Comparison of ENCODE assay signal across 32 mouse cellular contexts in the genomic region with DNA sequence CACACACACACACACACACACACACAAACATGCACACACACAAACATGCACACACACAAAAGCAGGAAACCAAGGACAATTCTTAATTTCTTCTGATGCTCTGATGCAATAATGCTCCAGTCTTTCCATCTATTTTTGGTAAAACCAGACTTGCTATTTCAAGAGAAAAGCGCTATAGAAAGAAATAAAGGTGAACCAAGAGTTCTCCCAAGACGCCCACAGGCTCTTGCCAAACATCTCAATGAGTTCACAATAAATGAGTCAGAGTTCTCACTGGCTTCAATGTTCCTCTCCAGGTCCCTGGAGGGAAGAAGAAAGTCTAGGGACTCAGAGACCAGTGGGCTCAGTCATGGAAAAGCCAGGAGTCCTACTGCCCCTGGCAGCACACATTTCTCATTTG. TPM values are rescaled to one million over a fixed set of nuclear protein-coding genes. Genes with fewer than 3 reads are reported as not detected.
DNase-seq lines count a peak whose midpoint lies in the region; ATAC-seq and TF ChIP-seq lines count a peak whose summit lies in the region.
"Had no signal": no experiment of that assay in that cellular context is flagged by ENCODE, and none has a peak within 500 bp of the region (broad histone marks: within the 10 kb centered on the region; RNA-seq: fewer than 3 reads in every experiment).

No protein-coding gene starts in this region.

- no peak overlapping the region for H3K4me3 ChIP-seq in lung, postnatal 0 days (ENCODE audit: low read depth, low read length)
- no peak overlapping the region for H3K4me3 ChIP-seq in lung, adult 2 months (replicated peaks; ENCODE audit: extremely low read depth, low read depth, low read length)
- no peak overlapping the region for H3K4me3 ChIP-seq in myocyte
- H3K4me3 ChIP-seq in intestine, embryonic 15.5 days (replicated peaks): no peak overlapping the region
- H3K4me3 ChIP-seq: embryonic facial prominence, embryonic 15.5 days; forebrain, embryonic 10.5 days; heart, embryonic 15.5 days; midbrain, embryonic 10.5 days had no signal

- DNase-seq in lung, postnatal 0 days (ENCODE audit: low spot score): peak; percentile 27
- DNase-seq in lung, adult 2 months: no peak
- peak; percentile 54 for DNase-seq in 416B (ENCODE audit: low read depth)
- DNase-seq in brain, adult 2 months (ENCODE audit: low read depth, low spot score): peak; percentile 61
- no peak for DNase-seq in ovary, postnatal 36 days (ENCODE audit: low spot score)
- DNase-seq: adrenal gland, adult 2 months; cerebellum, adult 18-20 months; cerebellum, postnatal 36 days; gastrocnemius, postnatal 25 days; heart, postnatal 4 days; kidney, postnatal 36 days; layer of hippocampus, postnatal 36 days; lung, postnatal 4 days; thymus, adult 2 months; thymus, postnatal 4 days had no signal

- no peaks in the 10 kb centered on the region for H3K79me2 ChIP-seq in myocyte (ENCODE audit: control insufficient read depth, insufficient read depth)

- 0 out of 2 replicates have a peak, but pooled peaks cover 4% of the 10 kb centered on the region for H3K27me3 ChIP-seq in lung, postnatal 0 days (replicated peaks; ENCODE audit: insufficient read depth, low read length)
- H3K27me3 ChIP-seq in myocyte (ENCODE audit: control insufficient read depth, insufficient read depth, insufficient read length): peaks cover 4% of the 10 kb centered on the region
- no peaks in the 10 kb centered on the region for H3K27me3 ChIP-seq in intestine, embryonic 15.5 days (replicated peaks)
- H3K27me3 ChIP-seq: embryonic facial prominence, embryonic 15.5 days had no signal

- no peaks in the 10 kb centered on the region for H3K4me1 ChIP-seq in lung, postnatal 0 days (ENCODE audit: insufficient read depth, low read depth, low read length)
- no peaks in the 10 kb centered on the region for H3K4me1 ChIP-seq in lung, adult 2 months (ENCODE audit: control insufficient read depth, insufficient read depth, low read length)
- H3K4me1 ChIP-seq in intestine, embryonic 15.5 days (replicated peaks): peaks cover 5% of the 10 kb centered on the region; the same call in 1 of the 2 replicates

- H3K9me3 ChIP-seq in lung, postnatal 0 days (ENCODE audit: low read length): no peaks in the 10 kb centered on the region
- no peaks in the 10 kb centered on the region for H3K9me3 ChIP-seq in intestine, embryonic 15.5 days
- H3K9me3 ChIP-seq: embryonic facial prominence, embryonic 15.5 days; forebrain, embryonic 10.5 days; heart, embryonic 15.5 days; midbrain, embryonic 10.5 days had no signal

- no peak overlapping the region for H3K9ac ChIP-seq in lung, postnatal 0 days (replicated peaks; ENCODE audit: low read depth)
- no peak overlapping the region for H3K9ac ChIP-seq in intestine, embryonic 15.5 days
- H3K9ac ChIP-seq: embryonic facial prominence, embryonic 15.5 days; heart, embryonic 15.5 days had no signal

- no peak for TF ChIP-seq POLR2A in lung, adult 2 months (IDR thresholded peaks at IDR 0.05; ENCODE audit: borderline replicate concordance, extremely low read depth, low read depth, low read length)
- TF ChIP-seq POLR2A in myocyte (IDR thresholded peaks at IDR 0.05; ENCODE audit: insufficient read length, low read depth): no peak

- TF ChIP-seq EP300 in lung, postnatal 0 days (IDR thresholded peaks at IDR 0.05): no peak

- WGBS in lung, postnatal 0 days: 66% methylated on average over 2 of the region's 2 CpGs
- WGBS in lung, adult 2 months: 78% methylated on average over 2 of the region's 2 CpGs
- WGBS in intestine, embryonic 15.5 days: 83% methylated on average over 2 of the region's 2 CpGs

- H3ac ChIP-seq in myocyte (ENCODE audit: control insufficient read depth, insufficient read length): no peak overlapping the region

- H3K4me2 ChIP-seq in lung, postnatal 0 days (replicated peaks; ENCODE audit: low read depth, low read length): no peak overlapping the region
- H3K4me2 ChIP-seq in myocyte (ENCODE audit: low read depth): peak overlapping the region; percentile 3
- no peak overlapping the region for H3K4me2 ChIP-seq in intestine, embryonic 15.5 days (replicated peaks)
- H3K4me2 ChIP-seq: embryonic facial prominence, embryonic 15.5 days; heart, embryonic 15.5 days had no signal

- no peak overlapping the region for H3K27ac ChIP-seq in lung, postnatal 0 days (ENCODE audit: low read length)
- H3K27ac ChIP-seq in intestine, embryonic 15.5 days: no peak overlapping the region
- H3K27ac ChIP-seq: embryonic facial prominence, embryonic 15.5 days; forebrain, embryonic 10.5 days; heart, embryonic 15.5 days; midbrain, embryonic 10.5 days; stomach, postnatal 0 days had no signal

- 0 out of 2 replicates have a peak, but pooled peaks have one; percentile 8 for ATAC-seq in lung, postnatal 0 days
- ATAC-seq in intestine, embryonic 15.5 days: no peak
- ATAC-seq: forebrain, embryonic 16.5 days; hindbrain, embryonic 16.5 days; intestine, embryonic 16.5 days; midbrain, embryonic 16.5 days had no signal

- no peaks in the 10 kb centered on the region for H3K36me3 ChIP-seq in lung, postnatal 0 days (ENCODE audit: insufficient read depth, low read length)
- H3K36me3 ChIP-seq in myocyte (ENCODE audit: control insufficient read depth, insufficient read depth): no peaks in the 10 kb centered on the region
- no peaks in the 10 kb centered on the region for H3K36me3 ChIP-seq in intestine, embryonic 15.5 days
- H3K36me3 ChIP-seq: embryonic facial prominence, embryonic 15.5 days; forebrain, embryonic 10.5 days; heart, embryonic 15.5 days; midbrain, embryonic 10.5 days had no signal

- TF ChIP-seq CTCF in lung, postnatal 0 days (IDR thresholded peaks at IDR 0.05): no peak
- TF ChIP-seq CTCF in lung, adult 2 months (IDR thresholded peaks at IDR 0.05; ENCODE audit: insufficient read depth, low read length): no peak

TF ChIP-seq in myocyte, 11 proteins besides CTCF, POLR2A, EP300 and RAD21:
- TF ChIP-seq USF1 (IDR thresholded peaks at IDR 0.05; ENCODE audit: low read depth) (no peak), TCF12 (IDR thresholded peaks at IDR 0.05; ENCODE audit: insufficient read depth, poor library complexity, severe bottlenecking) (no peak), MYOG (IDR thresholded peaks at IDR 0.05; ENCODE audit: control insufficient read depth in 1 of 3, insufficient read depth in 1 of 3, insufficient read length in 2 of 3, low read depth in 2 of 3) (no peak), POLR2AphosphoS2 (IDR thresholded peaks at IDR 0.05; ENCODE audit: insufficient read length, low read depth) (no peak), CEBPB (IDR thresholded peaks at IDR 0.05; ENCODE audit: insufficient read depth, poor library complexity, severe bottlenecking) (peak; percentile 31; the same call in 1 of the 2 replicates), MYOD1 (IDR thresholded peaks at IDR 0.05; ENCODE audit: control insufficient read depth in 1 of 3, insufficient read length in 2 of 3, low read depth in 2 of 3) (no peak), REST (IDR thresholded peaks at IDR 0.05; ENCODE audit: insufficient read depth, insufficient read length) (no peak), TCF3 (IDR thresholded peaks at IDR 0.05; ENCODE audit: insufficient read length, low read depth) (no peak), SRF (IDR thresholded peaks at IDR 0.05; ENCODE audit: control insufficient read depth, insufficient read length, low read depth) (no peak)
TF ChIP-seq in myocyte: peak in this region for 1.

RNA-seq across cellular contexts. Expression of a gene that starts 26.0 kb away (rescaled TPM):
- 2.0 and 2.6 TPM in 2 replicates for polyA plus RNA-seq in lung, postnatal 0 days (2015; fragmentation: Nextera tagmentation; extraction: Ambion mirVana)
- 5.1 and 6.1 TPM in 2 replicates for polyA plus RNA-seq in lung, adult 2 months (2012; rRNA removed)
- 0.07 TPM for polyA plus RNA-seq in myocyte (2012; fragmentation: generic; extraction: Trizol)
- 7.2 and 10.5 TPM in 2 replicates for polyA plus RNA-seq in intestine, embryonic 15.5 days (2015; fragmentation: Nextera tagmentation; extraction: Ambion mirVana)

RNA-seq across cellular contexts. Expression of a gene that starts 40.9 kb away (rescaled TPM):
- polyA plus RNA-seq in lung, postnatal 0 days (2015; fragmentation: Nextera tagmentation; extraction: Ambion mirVana): not detected in 2 replicates
- not detected in 2 replicates for polyA plus RNA-seq in lung, adult 2 months (2012; rRNA removed)
- not detected for polyA plus RNA-seq in myocyte (2012; fragmentation: generic; extraction: Trizol)
- polyA plus RNA-seq in intestine, embryonic 15.5 days (2015; fragmentation: Nextera tagmentation; extraction: Ambion mirVana): not detected in 2 replicates
- polyA plus RNA-seq: adrenal gland, adult 2 months; embryonic facial prominence, embryonic 15.5 days; forebrain, embryonic 10.5 days; forebrain, embryonic 16.5 days; heart, embryonic 15.5 days; hindbrain, embryonic 16.5 days; intestine, embryonic 16.5 days; kidney, embryonic 14.5 days; limb, embryonic 11.5 days; liver, adult 2 months; liver, embryonic 16.5 days; midbrain, embryonic 10.5 days; midbrain, embryonic 16.5 days; neural tube, embryonic 14.5 days; small intestine, adult 2 months; stomach, postnatal 0 days; thymus, adult 2 months had no signal

Comparison
In these comparisons a context has a peak if more than half of its experiments do, and no peak if none do; other contexts are left out.
1. DNase-seq: peak in lung, postnatal 0 days (single experiment), 416B (single experiment) and brain, adult 2 months (single experiment); none in lung, adult 2 months (single experiment) and ovary, postnatal 36 days (single experiment).